Mouse (Mus musculus) granulocyte monocyte progenitor cell, adult 5-6 weeks (primary cell): ENCODE data around the gene Prickle1. TPM values are rescaled to one million over a fixed set of nuclear protein-coding genes. Genes with fewer than 3 reads are reported as not detected.

Experiments
- ATAC-seq: replicated peaks from 2 replicates; pipeline ENCODE4 v1.8.0; 2016; ENCODE audit warnings: mild to moderate bottlenecking, moderate TSS enrichment, inconsistent platforms; ENCODE audit not compliant: poor library complexity, severe bottlenecking
- total RNA-seq, 2 experiments: library from RNA; stranded (forward) in 1 of 2; stranded (reverse) in 1 of 2; fragments of 200-712, 200-1000 nt in 1 of 2; fragments of >200 nt in 1 of 2; fragmentation: Nextera tagmentation in 1 of 2; gene quantifications; 2 replicates each; pipeline ENCODE4 v1.2.3; 2014 to 2017

The Prickle1 gene
- total RNA-seq (2014; fragmentation: Nextera tagmentation) (1.8 and 1.9 TPM in 2 replicates), total RNA-seq (2017) (1.9 and 2.1 TPM in 2 replicates)

GRCm38 (mm10) chr15:93595746-93596145, at the start of gene Prickle1:
Prickle1 (minus strand) TSS chr15:93595891.
- peak; percentile 78 for ATAC-seq

GRCm38 (mm10) chr15:93640221-93640620, 44.5 kb upstream of the Prickle1 start:
- no peak for ATAC-seq

GRCm38 (mm10) chr15:93636976-93637375, 41.3 kb upstream of the Prickle1 start:
- ATAC-seq = no peak

- no peak for ATAC-seq
These were observed 39.9 kb upstream of the Prickle1 start for GRCm38 (mm10) chr15:93635603-93636002.

GRCm38 (mm10) chr15:93634536-93634935, 38.8 kb upstream of the Prickle1 start:
- ATAC-seq = no peak

- no peak for ATAC-seq
These were observed 34.4 kb upstream of the Prickle1 start for GRCm38 (mm10) chr15:93630001-93630541.

GRCm38 (mm10) chr15:93629201-93629600, 33.5 kb upstream of the Prickle1 start:
- ATAC-seq = no peak

GRCm38 (mm10) chr15:93627836-93628797, 32.4 kb upstream of the Prickle1 start:
- ATAC-seq = 0 out of 2 replicates have a peak, but pooled peaks have one; percentile 37

GRCm38 (mm10) chr15:93619551-93619950, 23.9 kb upstream of the Prickle1 start:
- ATAC-seq = no peak

- no peak for ATAC-seq
These were observed 22.9 kb upstream of the Prickle1 start for GRCm38 (mm10) chr15:93618442-93619150.

GRCm38 (mm10) chr15:93616277-93616676, 20.6 kb upstream of the Prickle1 start:
- no peak for ATAC-seq

GRCm38 (mm10) chr15:93615031-93615430, 19.3 kb upstream of the Prickle1 start:
- ATAC-seq = no peak

- ATAC-seq = no peak
These were observed 17.9 kb upstream of the Prickle1 start for GRCm38 (mm10) chr15:93613606-93614005.

GRCm38 (mm10) chr15:93611536-93612300, 16.0 kb upstream of the Prickle1 start:
- ATAC-seq = no peak

- no peak for ATAC-seq
These were observed 15.1 kb upstream of the Prickle1 start for GRCm38 (mm10) chr15:93610721-93611201.

- no peak for ATAC-seq
These were observed 14.6 kb upstream of the Prickle1 start for GRCm38 (mm10) chr15:93610288-93610687.

- ATAC-seq = no peak
These were observed 7.2 kb upstream of the Prickle1 start for GRCm38 (mm10) chr15:93602850-93603249.

- no peak for ATAC-seq
These were observed 5.8 kb upstream of the Prickle1 start for GRCm38 (mm10) chr15:93601461-93602015.

GRCm38 (mm10) chr15:93596991-93597390, 1.3 kb upstream of the Prickle1 start:
- no peak for ATAC-seq

- ATAC-seq = peak; percentile 57
These were observed 594 bp upstream of the Prickle1 start for GRCm38 (mm10) chr15:93596285-93596684.
